Mouse (Mus musculus) embryonic stem cell, embryonic (primary cell): ENCODE measurements around the gene Epn3.

Experiments
- CTCF ChIA-PET, 4 experiments: fragments of 300-600 bp in 2 of 4; fragments of 350-600 bp in 2 of 4; sonication (Branson Sonifier 250); formaldehyde crosslinking; loops; one replicate each; lab custom pipeline; 2022; ENCODE audit warnings: inconsistent platforms in 2 of 4; lab: Charles Lee
- POLR2A ChIA-PET, 4 experiments: fragments of 300-600 bp in 2 of 4; fragments of 350-600 bp in 2 of 4; sonication (Branson Sonifier 250); formaldehyde crosslinking; loops; one replicate each; lab custom pipeline; 2022; ENCODE audit warnings: antibody characterized with exemption in 4 of 4, inconsistent platforms in 1 of 4; lab: Charles Lee

Gene Epn3

DNA sequence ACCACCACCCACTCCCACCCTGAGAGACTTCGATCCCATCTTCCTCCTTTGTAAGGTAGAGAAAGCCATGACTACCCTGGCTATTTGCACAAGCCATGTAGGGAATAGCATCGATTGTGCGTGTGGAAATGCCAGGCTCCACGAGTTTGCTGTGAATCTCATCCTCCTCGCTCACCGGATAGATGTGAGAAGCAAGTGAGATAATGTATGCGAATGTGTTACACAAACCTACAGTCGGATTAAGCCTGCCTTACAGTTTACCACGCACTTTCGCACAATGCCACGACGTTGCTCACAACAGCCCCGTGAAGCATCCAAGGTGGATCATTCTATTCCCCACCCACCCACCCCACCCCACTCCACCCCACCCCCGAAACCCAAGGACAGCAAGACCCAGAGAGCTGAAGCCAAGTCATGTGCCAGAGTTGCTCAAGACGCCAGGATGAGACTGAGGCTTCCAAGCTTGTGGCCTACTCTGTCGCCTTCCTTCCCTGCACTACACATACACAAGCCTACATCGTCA, 33.4 kb downstream of the Epn3 start:
- ChIA-PET POLR2A (interaction anchor here in 1 of 4 experiments (1.2 kb wide), 1 partner anchor 17 kb away, joined by 4 read pairs; no protein-coding TSS in a partner anchor), CTCF (no interaction called here)

DNA sequence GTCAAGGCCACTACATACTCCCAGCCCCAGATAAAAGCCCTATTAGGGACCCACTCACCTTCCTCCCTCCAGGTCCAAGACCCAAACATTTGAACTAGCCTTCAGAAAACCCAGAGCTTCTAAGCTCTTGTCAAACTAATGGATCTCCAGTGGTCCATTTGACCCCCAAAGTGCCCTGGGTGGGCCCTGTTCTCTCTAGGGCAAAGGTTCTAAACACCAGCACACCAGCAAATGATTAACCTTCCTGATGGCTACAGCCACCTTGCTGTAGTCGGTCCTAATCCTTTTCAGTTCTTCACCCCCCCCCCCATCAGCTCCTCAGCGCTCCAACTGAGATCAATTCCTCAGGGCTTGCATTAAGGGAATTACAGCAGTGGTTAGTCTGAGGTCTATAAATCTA, 35.6 kb downstream of the Epn3 start:
- ChIA-PET CTCF (interaction anchor here in 2 of 4 experiments (0.6 to 1.0 kb wide), 3 partner anchors 22 to 135 kb away, joined by 3 to 4 read pairs (median 4); no protein-coding TSS in a partner anchor), POLR2A (interaction anchor here (0.6 to 0.7 kb wide), 6 partner anchors 11 to 589 kb away, joined by 3 to 9 read pairs (median 4); no protein-coding TSS in a partner anchor)

DNA sequence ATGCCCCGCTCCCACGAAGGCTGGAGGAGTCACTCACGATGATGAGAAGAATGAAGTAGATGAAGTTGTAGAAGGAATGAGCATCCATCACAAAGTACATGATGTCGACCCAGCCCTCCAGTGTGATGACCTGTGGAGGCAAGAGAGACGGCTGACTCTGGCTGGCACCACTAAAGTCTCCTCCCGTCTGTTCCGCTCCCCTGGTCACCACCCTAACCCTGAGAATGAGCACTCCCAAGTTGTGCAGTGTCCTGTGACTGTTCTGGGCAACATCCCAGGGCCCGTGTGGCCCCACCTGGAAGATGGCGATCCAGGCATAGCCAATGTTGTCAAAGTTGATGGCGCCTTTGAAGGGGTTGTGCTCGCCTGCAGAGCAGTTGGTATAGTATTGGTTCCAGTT, 37.9 kb downstream of the Epn3 start:
- ChIA-PET CTCF (interaction anchor here in 1 of 4 experiments (0.7 kb wide), 1 partner anchor 151 kb away, joined by 7 read pairs; no protein-coding TSS in a partner anchor), POLR2A (no interaction called here)

DNA sequence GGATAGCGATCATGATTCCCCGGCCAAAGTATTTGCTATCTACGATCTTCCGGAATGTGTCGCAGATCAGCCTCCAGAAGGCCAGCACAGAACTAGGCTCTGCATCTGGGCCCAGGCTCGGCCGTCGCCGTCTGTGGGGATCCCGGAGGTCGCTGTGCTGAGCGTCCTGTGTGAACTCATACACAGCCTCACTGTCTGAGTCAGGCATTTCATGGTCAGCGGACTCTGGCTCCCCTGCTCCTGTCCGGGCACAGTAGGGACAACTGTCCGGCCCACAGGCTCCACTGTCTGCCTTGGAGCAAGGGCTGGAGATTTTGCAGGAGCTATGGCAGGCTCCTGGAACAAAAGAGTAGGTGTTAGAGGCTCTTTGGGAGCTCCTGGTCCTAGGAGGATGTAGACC, 42.8 kb downstream of the Epn3 start:
- CTCF ChIA-PET: no interaction called here

DNA sequence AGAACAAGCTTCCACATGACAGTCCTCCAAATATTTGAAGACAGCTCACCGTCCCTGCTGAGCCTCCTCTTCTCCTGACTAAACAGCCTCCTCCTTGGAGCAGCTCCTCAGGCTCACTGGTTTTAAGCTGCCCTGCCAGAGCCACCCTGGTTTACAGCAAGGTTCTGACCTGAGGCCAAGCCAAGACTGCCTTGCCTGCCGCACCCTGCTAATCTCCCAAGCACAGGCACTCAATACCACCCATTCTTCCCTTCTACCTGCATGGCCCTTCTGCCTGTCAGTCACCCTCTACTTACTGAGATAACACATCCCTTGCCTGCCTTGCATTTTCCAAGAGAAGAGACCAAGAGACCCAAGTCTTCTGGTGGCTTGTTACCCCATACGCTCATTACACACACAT, 43.4 kb downstream of the Epn3 start:
- CTCF ChIA-PET: interaction anchor here in 2 of 4 experiments (0.6 to 1.1 kb wide), 2 partner anchors 30 to 85 kb away, joined by 3 to 4 read pairs; partner anchors contain the start of gene Spata20 (in 1 of the 2)

More for the DNA sequence above, 42.8 kb downstream of the Epn3 start:
- POLR2A ChIA-PET: no interaction called here

DNA sequence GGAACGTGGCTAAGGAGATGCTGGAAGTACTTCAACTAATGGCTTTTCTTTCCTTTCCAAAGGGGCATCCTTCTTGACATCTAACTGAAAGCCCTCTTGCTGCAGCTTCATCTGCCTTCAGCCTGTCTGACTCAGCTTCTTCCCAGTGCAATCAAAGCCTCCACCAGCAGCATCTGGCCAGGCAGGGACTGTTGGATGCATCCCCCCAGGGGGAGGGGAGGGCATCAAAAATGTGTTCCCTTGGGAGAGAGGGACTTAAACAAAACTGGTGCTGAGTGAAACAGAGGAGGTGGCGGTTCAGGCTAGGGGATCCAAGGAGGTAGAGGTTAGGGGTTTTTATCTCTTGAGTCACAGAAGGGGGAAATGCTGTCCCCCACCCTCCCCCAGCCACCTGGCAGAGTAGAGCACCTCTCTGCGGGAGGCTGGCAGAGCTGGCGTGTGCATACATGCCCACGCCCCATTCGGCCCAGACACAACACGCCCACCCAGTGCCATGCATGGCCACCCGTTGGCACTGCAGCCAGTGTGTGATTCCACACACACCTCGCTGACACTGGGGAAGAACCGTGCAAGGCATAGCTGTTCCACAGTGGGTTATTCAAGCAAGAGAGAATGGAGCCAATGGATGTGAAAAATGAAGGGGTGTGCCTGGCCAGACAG, 44.5 kb downstream of the Epn3 start:
- CTCF ChIA-PET: interaction anchor here in 1 of 4 experiments (0.5 kb wide), 1 partner anchor 384 kb away, joined by 3 read pairs; no protein-coding TSS in a partner anchor
- POLR2A ChIA-PET: interaction anchor here in 3 of 4 experiments (0.5 to 1.5 kb wide), 7 partner anchors 10 to 746 kb away, joined by 3 to 8 read pairs (median 4); partner anchors contain the start of gene Ankrd40 (in 1 of the 3)

More for the DNA sequence above, 43.4 kb downstream of the Epn3 start:
- POLR2A ChIA-PET: interaction anchor here in 2 of 4 experiments (0.6 to 1.1 kb wide), 4 partner anchors 15 to 235 kb away, joined by 3 to 8 read pairs (median 6); no protein-coding TSS in a partner anchor

DNA sequence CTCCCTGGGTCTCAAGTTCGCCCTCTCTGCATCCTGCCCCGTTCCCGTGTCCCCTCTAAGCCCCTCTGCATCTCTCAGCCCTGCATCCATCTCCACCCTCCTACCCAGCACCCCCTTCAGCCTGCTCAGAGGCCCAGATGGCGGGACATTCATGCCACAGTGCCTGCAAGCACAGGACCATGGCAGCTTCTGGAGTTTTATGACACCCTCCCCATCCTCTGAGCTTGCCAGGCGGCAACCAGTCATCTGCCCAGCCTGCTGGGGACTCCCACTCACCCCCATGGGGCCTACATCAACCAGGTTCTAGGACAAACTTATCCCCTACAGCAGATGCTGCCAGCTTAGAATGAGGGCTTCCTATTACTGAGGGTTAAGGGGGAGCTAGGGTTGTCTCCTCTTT, 45.0 kb downstream of the Epn3 start:
- ChIA-PET CTCF (no interaction called here), POLR2A (interaction anchor here in 2 of 4 experiments (0.5 to 1.5 kb wide), 3 partner anchors 10 to 198 kb away, joined by 3 to 4 read pairs (median 3); partner anchors contain the start of gene Ankrd40 (in 1 of the 2))

DNA sequence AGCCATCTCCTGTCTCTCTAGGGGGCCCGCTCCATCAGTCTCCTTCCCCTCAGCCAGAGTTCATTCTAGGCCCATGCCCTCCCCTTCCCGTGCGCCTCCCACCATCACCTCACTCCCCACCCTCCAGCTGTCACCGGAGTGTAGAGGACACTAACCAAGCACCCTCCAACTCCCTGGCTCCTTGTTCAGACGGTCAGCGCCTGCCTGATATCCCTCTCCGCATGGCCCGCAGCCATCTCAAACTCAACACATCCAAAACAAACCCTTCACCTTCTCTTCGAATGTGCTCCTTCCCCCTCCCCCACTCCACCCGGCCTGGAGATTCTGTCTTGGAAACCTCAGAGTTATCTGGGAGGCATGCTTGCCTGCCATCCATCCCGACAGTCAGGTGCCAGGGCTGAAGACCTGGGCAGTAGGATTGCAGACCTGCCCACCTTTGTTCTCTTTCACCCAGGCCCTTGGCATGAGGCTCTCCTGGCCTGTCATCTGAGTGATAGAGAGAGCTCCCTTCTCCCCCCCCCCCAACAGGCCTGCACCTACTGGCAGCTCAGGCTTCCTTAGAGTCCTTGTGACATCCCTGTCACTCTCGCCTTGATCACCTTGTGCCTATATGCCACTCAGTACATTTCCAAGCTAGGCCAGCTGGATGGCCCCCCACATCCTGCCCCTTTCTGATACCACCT, 48.5 kb downstream of the Epn3 start:
- CTCF ChIA-PET: no interaction called here
- POLR2A ChIA-PET: interaction anchor here in 2 of 4 experiments (0.5 to 0.6 kb wide), 2 partner anchors 107 to 141 kb away, joined by 3 to 4 read pairs; no protein-coding TSS in a partner anchor

DNA sequence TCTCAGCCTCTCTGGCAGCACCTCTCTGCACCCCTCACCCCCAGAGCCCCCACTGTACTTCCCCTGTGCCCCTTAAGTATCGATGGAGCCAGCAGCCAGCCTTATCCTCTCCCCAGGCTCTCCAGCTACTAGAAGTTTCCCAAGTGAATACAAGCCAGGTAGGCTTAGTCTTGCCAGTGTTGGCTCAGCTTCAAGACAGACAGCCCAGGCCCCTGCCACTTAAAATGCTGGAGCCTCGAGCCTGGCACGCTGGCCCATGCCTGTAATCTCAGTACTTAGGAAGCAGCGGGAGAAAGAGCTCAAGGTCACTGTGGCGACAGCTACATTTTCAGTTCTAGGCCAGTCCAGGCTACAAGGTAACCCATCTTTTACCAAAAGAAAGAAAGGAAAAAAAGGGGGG, 49.9 kb downstream of the Epn3 start:
- POLR2A ChIA-PET: interaction anchor here in 3 of 4 experiments (0.5 to 1.1 kb wide), 4 partner anchors 23 to 79 kb away, joined by 3 to 4 read pairs (median 4); no protein-coding TSS in a partner anchor
- CTCF ChIA-PET: interaction anchor here in 1 of 4 experiments (0.6 to 0.8 kb wide), 2 partner anchors 41 to 404 kb away, joined by 4 to 5 read pairs; no protein-coding TSS in a partner anchor

DNA sequence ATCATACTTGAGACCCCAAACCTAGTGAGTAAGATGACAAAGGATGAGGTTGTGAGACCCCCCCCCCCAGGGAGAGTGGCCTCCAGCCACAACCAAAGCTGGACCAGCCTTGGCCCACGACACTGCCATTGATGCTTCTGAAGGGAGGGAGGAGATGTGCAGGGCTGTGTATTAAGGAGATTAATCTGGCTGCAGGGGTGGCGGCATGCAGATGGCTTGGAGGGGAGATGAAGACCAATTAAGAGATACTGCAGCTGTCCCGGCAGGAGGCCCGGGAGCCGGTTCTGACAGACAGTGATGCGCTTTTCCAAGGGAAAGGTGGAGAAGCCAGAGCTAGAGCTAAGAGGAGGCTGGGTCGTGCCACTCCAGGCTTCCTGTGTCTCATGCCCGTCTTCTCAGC, 50.5 kb downstream of the Epn3 start:
- CTCF ChIA-PET: no interaction called here
- POLR2A ChIA-PET: interaction anchor here in 2 of 4 experiments (0.6 to 1.1 kb wide), 3 partner anchors 24 to 1367 kb away, joined by 3 read pairs; no protein-coding TSS in a partner anchor

DNA sequence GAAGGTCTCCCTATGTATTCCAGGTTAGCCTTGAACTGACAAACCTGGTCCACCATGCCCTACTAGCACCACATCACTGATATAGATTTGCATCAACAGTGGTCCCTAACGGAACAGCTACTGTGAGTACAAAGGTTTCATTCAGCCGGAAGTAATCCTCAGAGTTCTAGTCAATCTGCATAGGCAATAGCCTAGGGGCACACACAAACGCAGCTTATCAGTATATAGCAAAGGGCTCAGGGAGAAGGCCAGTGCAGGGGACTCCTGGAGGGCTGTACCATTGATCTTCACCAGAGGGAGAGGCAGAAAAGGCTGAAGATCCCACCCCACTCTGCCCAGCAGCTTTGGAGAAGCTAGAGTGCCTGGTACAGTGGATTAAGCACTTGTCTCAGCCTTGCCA, 52.8 kb downstream of the Epn3 start:
- ChIA-PET POLR2A (no interaction called here), CTCF (no interaction called here)

DNA sequence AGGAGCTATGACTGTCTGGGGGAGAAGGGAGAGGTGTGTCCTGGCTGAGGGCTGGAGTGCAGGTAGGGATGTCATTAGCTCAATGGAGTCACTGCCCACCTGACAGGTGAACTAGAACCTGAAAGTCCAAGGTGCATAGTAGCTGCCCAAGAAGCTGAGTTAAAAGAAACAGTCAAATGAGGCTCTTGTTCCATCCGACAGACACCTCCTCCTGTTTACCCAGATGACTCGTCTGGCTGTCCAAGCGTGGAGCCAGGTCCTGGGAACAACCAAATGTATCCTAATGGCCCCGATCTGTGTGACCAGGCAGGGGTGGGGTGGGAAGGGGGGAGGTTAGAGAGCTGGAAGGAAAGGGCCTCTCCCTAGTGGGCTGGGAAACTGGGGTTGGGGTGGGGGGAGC, 54.5 kb downstream of the Epn3 start:
- ChIA-PET CTCF (interaction anchor here in 1 of 4 experiments (0.7 kb wide), 1 partner anchor 31 kb away, joined by 3 read pairs; no protein-coding TSS in a partner anchor), POLR2A (interaction anchor here in 2 of 4 experiments (0.5 to 1.3 kb wide), 6 partner anchors 10 to 98 kb away, joined by 3 to 4 read pairs (median 3); partner anchors contain the start of gene Cacna1g (in 1 of the 2))

DNA sequence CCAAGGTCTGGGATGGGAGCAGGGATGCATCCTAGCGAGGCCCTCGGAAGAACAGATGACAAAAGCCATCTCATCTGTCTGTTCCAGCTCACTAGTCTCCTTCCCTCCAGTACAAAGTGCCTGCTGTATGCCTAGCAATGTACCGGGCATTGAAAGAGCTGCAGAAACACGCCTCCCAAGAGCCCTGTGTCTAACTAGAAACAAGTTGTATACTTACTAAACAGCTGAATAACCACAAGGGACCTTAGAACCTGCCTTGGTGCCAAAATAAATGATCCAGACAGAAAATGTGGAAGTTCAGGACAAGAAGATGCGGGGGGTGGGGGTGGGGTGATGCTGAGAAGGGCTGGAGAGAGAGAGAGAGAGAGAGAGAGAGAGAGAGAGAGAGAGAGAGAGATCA, 54.9 kb downstream of the Epn3 start:
- ChIA-PET CTCF (interaction anchor here in 1 of 4 experiments (0.7 kb wide), 1 partner anchor 31 kb away, joined by 3 read pairs; no protein-coding TSS in a partner anchor), POLR2A (interaction anchor here in 2 of 4 experiments (0.5 to 0.7 kb wide), 5 partner anchors 10 to 98 kb away, joined by 3 to 4 read pairs (median 3); partner anchors contain the start of gene Cacna1g (in 1 of the 2))

DNA sequence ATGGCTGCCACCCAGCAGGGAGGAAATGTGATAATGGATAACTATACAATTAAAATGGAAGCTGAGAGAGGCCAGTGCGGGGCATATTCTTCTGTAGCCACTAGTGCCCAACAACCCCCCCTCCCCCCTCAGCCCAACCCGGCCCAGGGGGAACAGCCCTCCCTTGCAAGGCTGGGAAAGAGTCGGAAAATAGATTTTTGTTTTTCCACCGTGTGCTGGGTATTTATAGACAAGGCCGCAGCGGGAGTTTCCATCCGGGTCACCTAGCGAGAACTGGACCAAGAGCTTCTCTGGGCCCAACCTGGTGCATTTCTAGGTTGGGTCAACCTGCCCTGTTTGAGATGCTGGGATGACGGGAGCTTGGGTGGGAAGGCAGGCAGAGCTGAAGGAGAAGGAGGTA, 58.0 kb downstream of the Epn3 start:
- CTCF ChIA-PET: interaction anchor here in 1 of 4 experiments (1.0 kb wide), 1 partner anchor 37 kb away, joined by 3 read pairs; no protein-coding TSS in a partner anchor

DNA sequence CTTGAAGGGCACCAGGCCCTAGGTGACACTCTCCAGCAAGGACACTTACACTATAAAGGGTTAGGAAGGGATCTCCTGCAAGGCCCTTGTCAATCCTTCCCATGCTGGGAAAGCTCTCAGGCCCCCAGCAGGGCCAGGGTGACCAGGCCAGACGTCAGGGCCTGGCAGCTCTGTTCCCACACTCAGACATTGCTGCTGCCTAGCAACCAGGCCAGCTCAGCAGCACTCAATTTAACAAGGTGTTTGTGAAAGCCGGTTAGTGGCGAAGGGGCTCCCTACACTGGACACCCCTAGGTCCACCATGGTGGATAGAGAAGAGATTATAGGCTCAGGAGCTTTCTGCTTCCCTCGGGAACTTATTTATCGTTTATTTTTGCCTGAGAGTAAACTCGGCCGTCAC, 58.7 kb downstream of the Epn3 start:
- POLR2A ChIA-PET: interaction anchor here in 1 of 4 experiments (0.5 kb wide), 1 partner anchor 146 kb away, joined by 3 read pairs; no protein-coding TSS in a partner anchor

More for the DNA sequence above, 58.0 kb downstream of the Epn3 start:
- POLR2A ChIA-PET: interaction anchor here in 1 of 4 experiments (0.5 kb wide), 1 partner anchor 146 kb away, joined by 3 read pairs; no protein-coding TSS in a partner anchor

DNA sequence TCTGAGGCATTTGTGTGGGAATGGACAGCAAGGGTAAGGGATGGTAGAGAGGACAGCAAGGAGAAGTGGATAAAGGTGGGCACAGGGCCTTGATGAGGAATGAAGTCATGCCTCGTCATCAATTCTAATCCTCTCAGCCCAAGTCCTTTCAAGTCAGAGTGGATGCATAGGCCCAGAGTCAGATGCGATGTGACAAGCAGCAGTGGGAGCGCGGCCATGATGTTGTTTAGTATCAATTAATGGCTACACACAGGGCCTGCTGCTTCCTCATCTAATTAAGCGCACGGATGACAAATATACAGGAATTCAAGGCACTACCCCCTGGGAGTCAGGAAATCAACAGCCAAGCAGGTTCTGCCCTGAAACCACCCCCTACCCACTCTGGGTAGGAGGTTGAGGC, 59.4 kb downstream of the Epn3 start:
- CTCF ChIA-PET: interaction anchor here in 1 of 4 experiments (0.6 kb wide), 1 partner anchor 134 kb away, joined by 3 read pairs; no protein-coding TSS in a partner anchor
- POLR2A ChIA-PET: interaction anchor here in 1 of 4 experiments (1.5 kb wide), 1 partner anchor 16 kb away, joined by 3 read pairs; no protein-coding TSS in a partner anchor

More for the DNA sequence above, 58.7 kb downstream of the Epn3 start:
- CTCF ChIA-PET: interaction anchor here in 1 of 4 experiments (0.6 kb wide), 1 partner anchor 133 kb away, joined by 3 read pairs; no protein-coding TSS in a partner anchor
